8 mouse cellular contexts compared by ENCODE assay signal in the genomic region with DNA sequence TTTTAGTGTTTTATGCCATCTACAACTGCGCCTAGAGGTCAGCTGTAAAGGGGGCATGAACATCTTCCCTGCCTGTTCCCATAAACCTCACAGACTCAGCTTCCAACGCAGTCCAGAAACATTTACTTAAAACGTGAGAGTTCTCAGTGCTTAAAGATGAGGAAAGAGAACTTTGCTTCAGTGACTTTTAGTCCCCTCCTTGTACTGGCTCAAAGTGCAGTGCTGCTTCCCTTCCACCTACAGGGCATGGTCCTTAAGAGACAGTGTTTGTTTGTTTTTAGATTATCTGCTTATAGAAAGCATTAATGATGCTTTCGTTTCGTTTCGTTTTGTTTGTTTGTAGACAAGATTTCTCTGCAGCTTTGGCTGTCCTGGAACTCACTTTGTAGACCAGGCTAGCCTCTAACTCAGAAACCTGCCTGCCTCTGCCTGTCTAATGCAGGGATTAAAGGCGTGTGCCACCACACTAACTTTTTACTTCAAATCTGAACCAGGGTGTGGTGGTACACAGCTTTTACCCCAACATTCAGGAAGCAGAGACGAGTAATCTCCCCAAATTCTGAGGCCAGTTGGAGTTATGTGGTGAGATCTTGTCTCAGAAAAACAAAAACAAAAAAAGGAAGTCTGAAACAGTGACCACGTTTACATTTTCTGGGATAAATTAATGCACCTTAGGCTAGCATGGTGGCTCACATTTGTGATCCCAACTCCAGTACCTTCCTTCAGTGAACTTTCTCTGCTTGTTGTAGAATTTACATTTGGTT. TPM values are rescaled to one million over a fixed set of nuclear protein-coding genes. Genes with fewer than 3 reads are reported as not detected.
A peak's percentile ranks its signal among the peaks of the same experiment; 100 is the strongest.
DNase-seq lines count a peak whose midpoint lies in the region; ATAC-seq and TF ChIP-seq lines count a peak whose summit lies in the region.

No protein-coding gene starts in this region.

- no peak for DNase-seq in layer of hippocampus, adult 2 months (ENCODE audit: low spot score in 2 of 2)
- no peak for DNase-seq in layer of hippocampus, adult 9-11 months
- DNase-seq in embryonic facial prominence, embryonic 11.5 days (ENCODE audit: low spot score): no peak
- DNase-seq in cerebellum, adult 18-20 months: no peak
- DNase-seq in lung, postnatal 14 days: no peak
- no peak for DNase-seq in thymus, postnatal 4 days

- TF ChIP-seq CTCF in layer of hippocampus, adult 2 months (conservative IDR thresholded peaks at IDR 0.05): no peak
- TF ChIP-seq CTCF in intestine, postnatal 0 days (IDR thresholded peaks at IDR 0.05; ENCODE audit: low read depth): 0 out of 2 replicates have a peak, but pooled peaks have one; percentile 13

- no peaks in the 10 kb centered on the region for H3K4me1 ChIP-seq in embryonic facial prominence, embryonic 11.5 days (ENCODE audit: control insufficient read depth, insufficient read depth, low read length)
- H3K4me1 ChIP-seq in intestine, postnatal 0 days (replicated peaks; ENCODE audit: control insufficient read depth, insufficient read depth, low read length): no peaks in the 10 kb centered on the region
- peaks cover 10% of the 10 kb centered on the region for H3K4me1 ChIP-seq in neural tube, embryonic 14.5 days (ENCODE audit: control insufficient read depth, insufficient read depth, low read length)

- H3K4me2 ChIP-seq in embryonic facial prominence, embryonic 11.5 days (ENCODE audit: low read depth, low read length): peak overlapping the region; percentile 50
- peak overlapping the region; percentile 73 for H3K4me2 ChIP-seq in intestine, postnatal 0 days (replicated peaks; ENCODE audit: low read depth)
- peak overlapping the region; percentile 90 for H3K4me2 ChIP-seq in neural tube, embryonic 14.5 days (ENCODE audit: low read depth, low read length)

- no peak overlapping the region for H3K27ac ChIP-seq in layer of hippocampus, adult 2 months
- no peak overlapping the region for H3K27ac ChIP-seq in embryonic facial prominence, embryonic 11.5 days (replicated peaks; ENCODE audit: low read depth, low read length)
- peak overlapping the region; percentile 97; the same call in 1 of the 2 replicates for H3K27ac ChIP-seq in intestine, postnatal 0 days (ENCODE audit: low read depth, low read length)
- no peak overlapping the region for H3K27ac ChIP-seq in neural tube, embryonic 14.5 days (ENCODE audit: low read depth, low read length)

- no peak for ATAC-seq in embryonic facial prominence, embryonic 11.5 days (replicated peaks; ENCODE audit: insufficient number of reproducible peaks, low FRiP score, low TSS enrichment, low read depth)
- ATAC-seq in intestine, postnatal 0 days: no peak
- ATAC-seq in neural tube, embryonic 14.5 days (ENCODE audit: low read depth): no peak

- no peaks in the 10 kb centered on the region for H3K36me3 ChIP-seq in embryonic facial prominence, embryonic 11.5 days (replicated peaks; ENCODE audit: control insufficient read depth, insufficient read depth, low read depth, low read length)
- H3K36me3 ChIP-seq in intestine, postnatal 0 days (ENCODE audit: control insufficient read depth, insufficient read depth): no peaks in the 10 kb centered on the region
- H3K36me3 ChIP-seq in neural tube, embryonic 14.5 days (ENCODE audit: control insufficient read depth, insufficient read depth, low read length): no peaks in the 10 kb centered on the region; the same call in 1 of the 2 replicates

- peak overlapping the region; percentile 95 for H3K4me3 ChIP-seq in layer of hippocampus, adult 2 months
- peak overlapping the region; percentile 97 for H3K4me3 ChIP-seq in embryonic facial prominence, embryonic 11.5 days (ENCODE audit: low read depth, low read length)
- peak overlapping the region; percentile 96 for H3K4me3 ChIP-seq in intestine, postnatal 0 days (ENCODE audit: low read depth, low read length)
- peak overlapping the region; percentile 93 for H3K4me3 ChIP-seq in neural tube, embryonic 14.5 days (ENCODE audit: low read depth, low read length)

- H3K27me3 ChIP-seq in embryonic facial prominence, embryonic 11.5 days (ENCODE audit: control insufficient read depth, insufficient read depth, low read length): no peaks in the 10 kb centered on the region
- H3K27me3 ChIP-seq in intestine, postnatal 0 days (replicated peaks; ENCODE audit: control insufficient read depth, insufficient read depth, low read length): no peaks in the 10 kb centered on the region
- H3K27me3 ChIP-seq in neural tube, embryonic 14.5 days (ENCODE audit: control insufficient read depth, insufficient read depth, low read length): no peaks in the 10 kb centered on the region

- no peaks in the 10 kb centered on the region for H3K9me3 ChIP-seq in embryonic facial prominence, embryonic 11.5 days (replicated peaks; ENCODE audit: control insufficient read depth, low read length)
- no peaks in the 10 kb centered on the region for H3K9me3 ChIP-seq in intestine, postnatal 0 days (ENCODE audit: control insufficient read depth)
- no peaks in the 10 kb centered on the region for H3K9me3 ChIP-seq in neural tube, embryonic 14.5 days (ENCODE audit: control insufficient read depth, low read length)

- 70% methylated on average over 9 of the region's 9 CpGs for WGBS in embryonic facial prominence, embryonic 11.5 days
- 28% methylated on average over 9 of the region's 9 CpGs for WGBS in intestine, postnatal 0 days
- WGBS in neural tube, embryonic 14.5 days: 63% methylated on average over 9 of the region's 9 CpGs

- H3K9ac ChIP-seq in embryonic facial prominence, embryonic 11.5 days (replicated peaks; ENCODE audit: low read length): peak overlapping the region; percentile 99
- peak overlapping the region; percentile 96 for H3K9ac ChIP-seq in intestine, postnatal 0 days (ENCODE audit: low read depth, low read length)
- H3K9ac ChIP-seq in neural tube, embryonic 14.5 days (replicated peaks; ENCODE audit: low read depth, low read length): peak overlapping the region; percentile 96

RNA-seq across cellular contexts. Expression of a gene that starts 1.6 kb away (rescaled TPM):
- 10 to 100 TPM; 35.6 to 38.0 TPM for total RNA-seq in layer of hippocampus, adult 2 months (2021)
- polyA plus RNA-seq in embryonic facial prominence, embryonic 11.5 days (2014; fragmentation: Nextera tagmentation; extraction: Ambion mirVana): 22.2 and 24.8 TPM in 2 replicates
- 39.6 and 42.5 TPM in 2 replicates for polyA plus RNA-seq in intestine, postnatal 0 days (2015; fragmentation: Nextera tagmentation; extraction: Ambion mirVana)
- 36.9 and 42.2 TPM in 2 replicates for polyA plus RNA-seq in neural tube, embryonic 14.5 days (2014; fragmentation: Nextera tagmentation; extraction: Ambion mirVana)

RNA-seq across cellular contexts. Expression of a gene that starts 27.8 kb away (rescaled TPM):
- total RNA-seq in layer of hippocampus, adult 2 months (2021): 10 to 100 TPM; 42.9 to 48.9 TPM
- polyA plus RNA-seq in embryonic facial prominence, embryonic 11.5 days (2014; fragmentation: Nextera tagmentation; extraction: Ambion mirVana): 0.77 and 1.1 TPM in 2 replicates
- polyA plus RNA-seq in intestine, postnatal 0 days (2015; fragmentation: Nextera tagmentation; extraction: Ambion mirVana): 0.58 and 0.69 TPM in 2 replicates
- polyA plus RNA-seq in neural tube, embryonic 14.5 days (2014; fragmentation: Nextera tagmentation; extraction: Ambion mirVana): 26.9 and 29.0 TPM in 2 replicates

Comparison
In these comparisons a context has a peak if more than half of its experiments do, and no peak if none do; other contexts are left out.
1. RNA of a gene that starts 27.8 kb away (polyA plus RNA-seq): 26.9 to 29.0 TPM in neural tube, embryonic 14.5 days; 0.77 to 1.1 TPM in embryonic facial prominence, embryonic 11.5 days and 0.58 to 0.69 TPM in intestine, postnatal 0 days; every median in the first group is over 10 times any median in the second.
2. Peak in every context shown above with its lines, with median percentiles within 50 percentile points of each other: H3K4me3 ChIP-seq, H3K4me2 ChIP-seq and H3K9ac ChIP-seq.